Comparison of ENCODE assay signal across 24 mouse cellular contexts in genomic region chr2:121127536-121127935, GRCm38 (mm10). TPM values are rescaled to one million over a fixed set of nuclear protein-coding genes. Genes with fewer than 3 reads are reported as not detected.
"Had no signal": no experiment of that assay in that cellular context is flagged by ENCODE, and none has a peak within 500 bp of the region (broad histone marks: within the 10 kb centered on the region; RNA-seq: fewer than 3 reads in every experiment).

No protein-coding gene starts in this region.

- H3K9ac ChIP-seq: limb, embryonic 12.5 days; limb, embryonic 15.5 days; liver, embryonic 15.5 days; midbrain, embryonic 15.5 days; neural tube, embryonic 12.5 days; neural tube, embryonic 15.5 days had no signal

- H3K4me1 ChIP-seq: limb, embryonic 12.5 days; limb, embryonic 15.5 days; liver, embryonic 15.5 days; midbrain, embryonic 15.5 days; neural tube, embryonic 12.5 days; neural tube, embryonic 15.5 days had no signal

- H3K9me3 ChIP-seq: limb, embryonic 12.5 days; limb, embryonic 15.5 days; liver, embryonic 15.5 days; midbrain, embryonic 15.5 days; neural tube, embryonic 12.5 days; neural tube, embryonic 15.5 days had no signal

- H3K27ac ChIP-seq: kidney, postnatal 0 days; limb, embryonic 12.5 days; limb, embryonic 15.5 days; liver, embryonic 15.5 days; midbrain, embryonic 15.5 days; neural tube, embryonic 12.5 days; neural tube, embryonic 15.5 days; stomach, postnatal 0 days had no signal

- DNase-seq: left cerebral cortex, postnatal 4 days; lung, adult 2 months; lung, postnatal 14 days; lung, postnatal 4 days; right cerebral cortex, adult 18-20 months; right cerebral cortex, postnatal 14 days; right cerebral cortex, postnatal 4 days; thymus, adult 2 months; thymus, postnatal 14 days; thymus, postnatal 4 days had no signal

- H3K27me3 ChIP-seq: limb, embryonic 12.5 days; limb, embryonic 15.5 days; liver, embryonic 15.5 days; midbrain, embryonic 15.5 days; neural tube, embryonic 12.5 days; neural tube, embryonic 15.5 days had no signal

- ATAC-seq: inflammation-experienced regulatory T-cells, adult 6 months; intestine, embryonic 16.5 days; midbrain, embryonic 15.5 days had no signal

- H3K4me2 ChIP-seq: limb, embryonic 12.5 days; limb, embryonic 15.5 days; liver, embryonic 11.5 days; liver, embryonic 15.5 days; midbrain, embryonic 11.5 days; midbrain, embryonic 15.5 days; neural tube, embryonic 12.5 days; neural tube, embryonic 15.5 days had no signal

- H3K4me3 ChIP-seq: limb, embryonic 12.5 days; limb, embryonic 15.5 days; liver, embryonic 15.5 days; midbrain, embryonic 15.5 days; neural tube, embryonic 12.5 days; neural tube, embryonic 15.5 days had no signal

- H3K36me3 ChIP-seq: limb, embryonic 12.5 days; limb, embryonic 15.5 days; liver, embryonic 15.5 days; midbrain, embryonic 15.5 days; neural tube, embryonic 12.5 days; neural tube, embryonic 15.5 days had no signal

RNA-seq across cellular contexts. Expression of gene Tgm7, which starts 17.9 kb away (rescaled TPM):
- polyA plus RNA-seq: inflammation-experienced regulatory T-cells, adult 6 months; limb, embryonic 12.5 days; limb, embryonic 15.5 days; liver, embryonic 11.5 days; liver, embryonic 15.5 days; lung, adult 2 months; lung, embryonic 16.5 days; midbrain, embryonic 11.5 days; midbrain, embryonic 15.5 days; neural tube, embryonic 12.5 days; neural tube, embryonic 15.5 days; stomach, embryonic 14.5 days; stomach, postnatal 0 days had no signal

RNA-seq across cellular contexts. Expression of gene Tgm5, which starts 41.9 kb away (rescaled TPM):
- polyA plus RNA-seq: inflammation-experienced regulatory T-cells, adult 6 months; intestine, embryonic 16.5 days; limb, embryonic 12.5 days; liver, embryonic 15.5 days; midbrain, embryonic 11.5 days; midbrain, embryonic 15.5 days had no signal
